Mouse (Mus musculus) cerebellum, postnatal 14 days (tissue): Measurements from ENCODE around the gene Atp8a2.
A peak's percentile ranks its signal among the peaks of the same experiment; 100 is the strongest.

Experiments used
- DNase-seq, 2 experiments: peaks; one replicate each; pipeline ENCODE4 v3.0.0; 2021; ENCODE audit warnings: mixed read lengths in 2 of 2

Gene Atp8a2

GRCm38 (mm10) chr14:59705326-59706058 lies 491.5 kb downstream of the Atp8a2 start:
- no peak for DNase-seq

GRCm38 (mm10) chr14:59701492-59701891 lies 495.5 kb downstream of the Atp8a2 start:
- DNase-seq, result peak; percentile 70 to 74

- DNase-seq, result no peak
Observed at GRCm38 (mm10) chr14:59695160-59695559, 501.8 kb downstream of the Atp8a2 start.

GRCm38 (mm10) chr14:59692164-59692563 lies 504.8 kb downstream of the Atp8a2 start:
- no peak for DNase-seq

GRCm38 (mm10) chr14:59691402-59691801 lies 505.6 kb downstream of the Atp8a2 start:
- DNase-seq, result no peak

- DNase-seq, result no peak
Observed at GRCm38 (mm10) chr14:59690954-59691353, 506.0 kb downstream of the Atp8a2 start.

- DNase-seq, result no peak
Observed at GRCm38 (mm10) chr14:59689596-59689995, 507.4 kb downstream of the Atp8a2 start.

GRCm38 (mm10) chr14:59686229-59686628 lies 510.8 kb downstream of the Atp8a2 start:
- no peak for DNase-seq

- no peak for DNase-seq
Observed at GRCm38 (mm10) chr14:59685343-59685742, 511.6 kb downstream of the Atp8a2 start.

- peak; percentile 32 to 42 for DNase-seq
Observed at GRCm38 (mm10) chr14:59681906-59682305, 515.1 kb downstream of the Atp8a2 start.

- DNase-seq, result no peak
Observed at GRCm38 (mm10) chr14:59677598-59678003, 519.4 kb downstream of the Atp8a2 start.

- DNase-seq, result no peak
Observed at GRCm38 (mm10) chr14:59675330-59675729, 521.6 kb downstream of the Atp8a2 start.

GRCm38 (mm10) chr14:59674556-59674955 lies 522.4 kb downstream of the Atp8a2 start:
- DNase-seq, result no peak

GRCm38 (mm10) chr14:59672893-59673515 lies 524.0 kb downstream of the Atp8a2 start:
- no peak for DNase-seq

- DNase-seq, result no peak
Observed at GRCm38 (mm10) chr14:59657098-59657497, 539.9 kb downstream of the Atp8a2 start.

GRCm38 (mm10) chr14:59656591-59656990 lies 540.4 kb downstream of the Atp8a2 start:
- no peak for DNase-seq

- peak in 1 of 2 experiments; percentile 21 for DNase-seq
Observed at GRCm38 (mm10) chr14:59649337-59649736, 547.6 kb downstream of the Atp8a2 start.

- no peak for DNase-seq
Observed at GRCm38 (mm10) chr14:59648611-59649010, 548.4 kb downstream of the Atp8a2 start.

GRCm38 (mm10) chr14:59646826-59647697 lies 549.9 kb downstream of the Atp8a2 start:
- no peak for DNase-seq

- DNase-seq, result no peak
Observed at GRCm38 (mm10) chr14:59644896-59645295, 552.1 kb downstream of the Atp8a2 start.

GRCm38 (mm10) chr14:59644166-59644565 lies 552.8 kb downstream of the Atp8a2 start:
- no peak for DNase-seq

- no peak for DNase-seq
Observed at GRCm38 (mm10) chr14:59643582-59643981, 553.4 kb downstream of the Atp8a2 start.

GRCm38 (mm10) chr14:59641856-59642255 lies 555.1 kb downstream of the Atp8a2 start:
- DNase-seq, result no peak
